Mouse (Mus musculus) heart, embryonic 10.5 days (tissue): Measurements from ENCODE around the gene Abcd4. TPM values are rescaled to one million over a fixed set of nuclear protein-coding genes. Genes with fewer than 3 reads are reported as not detected.

Experiments
- DNase-seq: peaks from one replicate; pipeline ENCODE4 v3.0.0-alpha.2; 2017; ENCODE audit warnings: low spot score
- H3K27ac ChIP-seq: fragments of 300-500 bp; sonication (generic); 2 replicates; pipeline ENCODE4 v1.5.1; 2016; ENCODE audit warnings: mild to moderate bottlenecking
- H3K27me3 ChIP-seq: fragments of 300-500 bp; sonication (generic); 2 replicates; pipeline ENCODE4 v1.6.1; 2016; ENCODE audit warnings: mild to moderate bottlenecking; ENCODE audit not compliant: poor library complexity, insufficient read depth, severe bottlenecking
- H3K36me3 ChIP-seq: fragments of 300-500 bp; sonication (generic); 2 replicates; pipeline ENCODE4 v1.6.1; 2016; ENCODE audit warnings: mild to moderate bottlenecking, moderate library complexity
- H3K4me1 ChIP-seq: fragments of 300-500 bp; sonication (generic); 2 replicates; pipeline ENCODE4 v1.6.1; 2016; ENCODE audit warnings: mild to moderate bottlenecking
- H3K4me3 ChIP-seq: fragments of 300-500 bp; sonication (generic); 2 replicates; pipeline ENCODE4 v1.5.1; 2016; ENCODE audit warnings: mild to moderate bottlenecking, moderate library complexity
- H3K9me3 ChIP-seq: fragments of 300-500 bp; sonication (generic); 2 replicates; pipeline ENCODE4 v1.6.1; 2016; ENCODE audit warnings: mild to moderate bottlenecking, moderate library complexity
- WGBS: fragments of 180-500 bp; shearing (Covaris S2); methylation state at CpG from one replicate; pipeline ENCODE4 v1.1.7; 2016; 5-methylcytosine and 5-hydroxymethylcytosine counted together
- polyA plus RNA-seq: library from polyadenylated mRNA; unstranded; fragments of >200 nt; fragmentation: Nextera tagmentation; extraction: Ambion mirVana; gene quantifications from 2 replicates; pipeline ENCODE4 v1.2.1, GENCODE M21; 2016

Abcd4 gene
- polyA plus RNA-seq, 1 experiment from 2014 or later: 13.8 TPM

DNA sequence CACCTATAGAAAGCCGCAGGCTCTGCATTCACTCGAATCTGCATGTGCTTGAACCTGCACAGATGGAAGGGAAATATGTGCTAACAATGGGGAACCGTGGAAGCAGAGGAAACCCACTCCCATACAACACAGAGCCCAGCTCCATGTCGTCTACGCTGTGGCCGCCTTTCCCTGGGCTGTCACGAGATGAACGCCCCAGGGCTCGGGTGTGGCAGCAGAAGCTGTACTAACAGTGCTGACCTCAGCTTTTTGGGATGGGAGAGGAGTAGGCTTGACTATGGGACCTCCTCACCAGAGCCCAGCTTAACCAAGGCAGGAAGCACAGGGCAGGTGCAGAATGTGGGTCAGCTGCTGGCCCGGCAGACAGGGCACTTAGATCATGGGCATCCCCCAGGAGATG lies 5.5 kb downstream of the Abcd4 start:
- Histone ChIP-seq H3K4me1 (peaks cover 15% of the 10 kb centered on the region; the same call in 1 of the 2 replicates), H3K4me3 (no peak overlapping the region), H3K36me3 (peaks cover 15% of the 10 kb centered on the region), H3K9me3 (no peaks in the 10 kb centered on the region), H3K27me3 (no peaks in the 10 kb centered on the region), H3K27ac (no peak overlapping the region)
- WGBS: 91% methylated on average over 10 of the region's 10 CpGs
- DNase-seq: no peak

DNA sequence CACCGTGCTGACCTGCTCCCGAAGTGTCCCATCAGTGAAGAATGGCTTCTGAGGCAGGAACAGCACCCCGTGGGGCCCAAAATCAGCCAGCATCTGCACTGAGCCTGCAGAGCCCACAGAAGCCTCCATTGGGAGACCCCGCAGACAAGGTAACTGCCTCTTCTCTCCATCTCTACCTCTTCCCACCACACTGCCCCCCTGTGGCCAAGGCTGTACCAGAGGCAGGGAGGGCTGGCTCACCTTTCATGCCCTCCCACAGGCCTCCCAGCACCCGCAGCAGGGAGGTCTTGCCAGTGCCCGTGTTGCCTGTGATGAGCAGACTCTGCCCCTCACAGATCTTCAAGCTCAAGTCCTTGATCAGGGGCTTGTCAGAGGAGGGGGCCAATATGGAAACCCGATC lies 11.4 kb downstream of the Abcd4 start:
- no peaks in the 10 kb centered on the region for H3K27me3 ChIP-seq
- no peak for DNase-seq
- H3K4me1 ChIP-seq: no peaks in the 10 kb centered on the region
- H3K4me3 ChIP-seq: no peak overlapping the region
- 81% methylated on average over 7 of the region's 7 CpGs for WGBS
- no peak overlapping the region for H3K27ac ChIP-seq
- H3K9me3 ChIP-seq: no peaks in the 10 kb centered on the region
- peaks cover 38% of the 10 kb centered on the region for H3K36me3 ChIP-seq

DNA sequence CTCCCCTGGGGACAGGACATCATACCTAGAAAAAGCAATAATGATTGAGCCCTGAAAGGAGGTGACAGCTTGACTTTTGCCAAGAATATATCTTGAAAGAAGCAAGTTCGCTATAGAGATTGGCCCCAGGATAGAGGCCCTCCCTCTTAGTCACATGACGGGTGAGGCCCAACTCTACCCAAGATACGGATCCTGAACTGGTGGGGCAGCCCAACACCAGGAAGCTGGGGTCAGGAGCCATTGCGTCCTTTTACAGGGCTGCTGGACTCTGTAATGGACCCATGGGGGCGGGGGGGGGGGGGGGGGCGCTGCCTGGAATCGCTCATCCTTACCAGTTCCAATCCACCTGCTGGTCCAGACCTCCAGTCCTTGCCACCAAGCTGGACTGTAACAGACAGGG lies 13.2 kb downstream of the Abcd4 start:
- Histone ChIP-seq H3K27me3 (peaks cover 5% of the 10 kb centered on the region), H3K4me3 (no peak overlapping the region), H3K36me3 (peaks cover 35% of the 10 kb centered on the region), H3K9me3 (no peaks in the 10 kb centered on the region), H3K4me1 (no peaks in the 10 kb centered on the region), H3K27ac (no peak overlapping the region)
- no peak for DNase-seq
- WGBS: 79% methylated on average over 7 of the region's 7 CpGs

- no peaks in the 10 kb centered on the region for H3K9me3 ChIP-seq
- H3K4me1 ChIP-seq: no peaks in the 10 kb centered on the region
- peaks cover 36% of the 10 kb centered on the region for H3K27me3 ChIP-seq
- 15% methylated on average over 8 of the region's 8 CpGs for WGBS
- H3K27ac ChIP-seq: no peak overlapping the region
- no peak overlapping the region for H3K4me3 ChIP-seq
- no peak for DNase-seq
- H3K36me3 ChIP-seq: peaks cover 10% of the 10 kb centered on the region
These were observed 18.9 kb downstream of the Abcd4 start for GRCm38 (mm10) chr12:84598324-84598723.

DNA sequence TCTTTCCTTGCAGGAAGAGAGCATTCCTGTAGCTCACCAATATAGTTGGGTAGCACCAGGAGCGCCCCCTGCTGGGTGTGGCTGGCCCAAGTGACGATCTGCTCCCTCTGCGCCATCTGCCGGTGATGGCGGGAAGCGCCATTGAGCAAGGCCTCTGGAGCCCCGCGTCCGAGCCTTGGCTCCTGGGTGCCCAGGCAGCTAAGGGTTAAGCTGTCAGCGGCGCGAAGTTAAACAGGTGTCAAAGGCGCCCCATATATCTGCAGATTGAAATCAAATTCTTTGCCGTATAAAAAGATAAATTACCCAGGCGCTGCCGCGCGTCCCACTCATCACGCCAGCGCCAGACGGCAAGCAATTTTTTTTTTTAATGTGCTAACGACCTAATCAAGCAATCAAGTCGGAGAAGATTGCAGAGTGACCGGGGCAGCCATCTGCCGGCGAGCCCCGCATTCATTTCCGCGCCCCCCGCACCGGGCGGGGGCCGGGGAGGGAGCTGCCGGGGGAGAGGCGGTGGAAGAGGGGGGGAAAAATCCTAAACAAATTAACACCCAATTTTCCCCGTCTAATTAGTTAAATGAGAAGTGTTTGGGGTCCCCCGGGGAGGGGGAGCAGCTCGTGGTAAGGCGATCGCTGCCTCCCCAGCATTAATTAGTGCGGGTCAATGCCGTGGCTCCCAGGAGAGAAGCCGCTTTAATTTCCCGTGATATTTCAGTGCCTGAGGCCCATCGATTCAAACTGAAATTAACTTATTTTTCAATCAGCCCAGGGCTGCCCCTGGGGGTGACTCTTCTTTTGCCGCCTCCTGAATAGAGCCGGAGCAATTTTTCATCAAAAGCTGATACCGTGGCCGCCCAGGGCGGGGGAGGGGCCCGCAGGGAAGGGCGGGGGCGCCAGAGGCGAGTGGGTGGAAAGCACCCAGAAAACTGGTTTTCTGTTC lies 27.1 kb downstream of the Abcd4 start:
- H3K27me3 ChIP-seq: peaks cover 49% of the 10 kb centered on the region
- WGBS: 1% methylated on average over 54 of the region's 54 CpGs
- DNase-seq: peak; percentile 92

GRCm38 (mm10) chr12:84581285-84581684 lies 35.9 kb downstream of the Abcd4 start:
- H3K27ac ChIP-seq: no peak overlapping the region
- H3K4me1 ChIP-seq: 0 out of 2 replicates have a peak, but pooled peaks cover 5% of the 10 kb centered on the region
- H3K9me3 ChIP-seq: no peaks in the 10 kb centered on the region
- 93% methylated on average over 2 of the region's 2 CpGs for WGBS
- H3K36me3 ChIP-seq: no peaks in the 10 kb centered on the region
- H3K4me3 ChIP-seq: no peak overlapping the region
- peaks cover 17% of the 10 kb centered on the region for H3K27me3 ChIP-seq
- DNase-seq: no peak

More for the DNA sequence above, 27.1 kb downstream of the Abcd4 start:
- peak overlapping the region; percentile 73 for H3K4me3 ChIP-seq
- peaks cover 7% of the 10 kb centered on the region; the same call in 1 of the 2 replicates for H3K4me1 ChIP-seq
- H3K9me3 ChIP-seq: no peaks in the 10 kb centered on the region
- H3K27ac ChIP-seq: peak overlapping the region; percentile 60; the same call in 1 of the 2 replicates
- H3K36me3 ChIP-seq: no peaks in the 10 kb centered on the region

DNA sequence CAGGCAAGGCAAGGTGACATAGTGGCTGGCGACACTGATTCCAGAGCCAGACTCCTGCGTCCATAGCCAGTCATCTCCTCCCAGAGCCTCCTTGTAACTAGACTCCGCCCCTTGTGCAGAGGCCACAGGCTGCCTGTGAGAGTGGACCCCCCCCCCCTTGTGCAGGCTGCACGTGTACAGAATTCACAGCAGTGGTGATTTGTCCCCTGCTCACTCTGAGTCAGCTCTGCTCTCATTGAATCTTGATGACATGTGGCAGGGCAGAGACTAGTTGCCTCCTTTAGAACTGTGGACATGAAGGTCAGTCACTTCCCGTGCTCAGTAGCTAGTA lies 38.8 kb downstream of the Abcd4 start:
- DNase-seq: no peak
- no peak overlapping the region for H3K27ac ChIP-seq
- peaks cover 46% of the 10 kb centered on the region for H3K27me3 ChIP-seq
- H3K36me3 ChIP-seq: no peaks in the 10 kb centered on the region
- WGBS: 36% methylated on average over 5 of the region's 5 CpGs
- no peaks in the 10 kb centered on the region for H3K9me3 ChIP-seq
- no peak overlapping the region for H3K4me3 ChIP-seq
- H3K4me1 ChIP-seq: 0 out of 2 replicates have a peak, but pooled peaks cover 5% of the 10 kb centered on the region

GRCm38 (mm10) chr12:84577768-84578439 lies 39.3 kb downstream of the Abcd4 start:
- H3K4me3 ChIP-seq: no peak overlapping the region
- H3K36me3 ChIP-seq: no peaks in the 10 kb centered on the region
- H3K9me3 ChIP-seq: no peaks in the 10 kb centered on the region
- DNase-seq: no peak
- 73% methylated on average over 11 of the region's 11 CpGs for WGBS
- H3K27ac ChIP-seq: no peak overlapping the region
- 0 out of 2 replicates have a peak, but pooled peaks cover 5% of the 10 kb centered on the region for H3K4me1 ChIP-seq
- H3K27me3 ChIP-seq: peaks cover 51% of the 10 kb centered on the region

GRCm38 (mm10) chr12:84573094-84573493 lies 44.1 kb downstream of the Abcd4 start:
- Histone ChIP-seq H3K4me1 (peaks cover 23% of the 10 kb centered on the region), H3K27ac (no peak overlapping the region), H3K27me3 (peaks cover 94% of the 10 kb centered on the region), H3K9me3 (no peaks in the 10 kb centered on the region), H3K36me3 (no peaks in the 10 kb centered on the region), H3K4me3 (no peak overlapping the region)
- no peak for DNase-seq
- 25% methylated on average over 7 of the region's 7 CpGs for WGBS

DNA sequence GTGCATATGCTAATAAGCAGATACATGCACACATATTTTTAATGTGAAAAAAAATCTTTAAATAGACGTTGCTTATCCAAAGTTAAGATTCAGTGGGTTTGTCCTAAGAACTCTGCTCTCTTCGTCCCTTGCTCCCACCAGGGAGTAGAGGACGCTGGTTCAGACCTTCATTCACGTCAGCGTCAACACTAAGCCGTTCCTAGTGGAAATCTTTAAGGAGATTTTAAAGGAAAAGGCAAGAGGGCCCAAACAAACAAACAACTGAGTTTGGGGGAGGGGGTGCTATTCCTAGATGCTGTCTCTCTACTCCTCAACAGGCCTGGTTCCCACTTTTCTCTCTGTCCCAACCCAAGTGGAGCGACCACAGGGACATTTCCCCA lies 44.9 kb downstream of the Abcd4 start:
- no peak for DNase-seq
- 5% methylated on average over 7 of the region's 7 CpGs for WGBS

GRCm38 (mm10) chr12:84571466-84572340 lies 45.5 kb downstream of the Abcd4 start:
- Histone ChIP-seq H3K4me1 (peaks cover 23% of the 10 kb centered on the region), H3K9me3 (no peaks in the 10 kb centered on the region), H3K36me3 (no peaks in the 10 kb centered on the region), H3K27me3 (peaks cover 100% of the 10 kb centered on the region), H3K27ac (no peak overlapping the region), H3K4me3 (peak overlapping the region; percentile 39)
- 2% methylated on average over 43 of the region's 43 CpGs for WGBS
- peak; percentile 79 for DNase-seq

More for the DNA sequence above, 44.9 kb downstream of the Abcd4 start:
- peaks cover 23% of the 10 kb centered on the region for H3K4me1 ChIP-seq
- no peaks in the 10 kb centered on the region for H3K36me3 ChIP-seq
- H3K4me3 ChIP-seq: no peak overlapping the region; the same call in 1 of the 2 replicates
- H3K27ac ChIP-seq: no peak overlapping the region
- H3K27me3 ChIP-seq: peaks cover 100% of the 10 kb centered on the region
- no peaks in the 10 kb centered on the region for H3K9me3 ChIP-seq

GRCm38 (mm10) chr12:84570694-84571415 lies 46.4 kb downstream of the Abcd4 start:
- Histone ChIP-seq H3K27me3 (peaks cover 98% of the 10 kb centered on the region), H3K4me1 (peaks cover 23% of the 10 kb centered on the region), H3K36me3 (no peaks in the 10 kb centered on the region), H3K4me3 (peak overlapping the region; percentile 39; the same call in 1 of the 2 replicates), H3K27ac (no peak overlapping the region), H3K9me3 (no peaks in the 10 kb centered on the region)
- WGBS: 2% methylated on average over 34 of the region's 34 CpGs
- no peak for DNase-seq
